Mouse (Mus musculus): ENCODE results near the gene Galnt10.
A peak's percentile ranks its signal among the peaks of the same experiment; 100 is the strongest.

DNA sequence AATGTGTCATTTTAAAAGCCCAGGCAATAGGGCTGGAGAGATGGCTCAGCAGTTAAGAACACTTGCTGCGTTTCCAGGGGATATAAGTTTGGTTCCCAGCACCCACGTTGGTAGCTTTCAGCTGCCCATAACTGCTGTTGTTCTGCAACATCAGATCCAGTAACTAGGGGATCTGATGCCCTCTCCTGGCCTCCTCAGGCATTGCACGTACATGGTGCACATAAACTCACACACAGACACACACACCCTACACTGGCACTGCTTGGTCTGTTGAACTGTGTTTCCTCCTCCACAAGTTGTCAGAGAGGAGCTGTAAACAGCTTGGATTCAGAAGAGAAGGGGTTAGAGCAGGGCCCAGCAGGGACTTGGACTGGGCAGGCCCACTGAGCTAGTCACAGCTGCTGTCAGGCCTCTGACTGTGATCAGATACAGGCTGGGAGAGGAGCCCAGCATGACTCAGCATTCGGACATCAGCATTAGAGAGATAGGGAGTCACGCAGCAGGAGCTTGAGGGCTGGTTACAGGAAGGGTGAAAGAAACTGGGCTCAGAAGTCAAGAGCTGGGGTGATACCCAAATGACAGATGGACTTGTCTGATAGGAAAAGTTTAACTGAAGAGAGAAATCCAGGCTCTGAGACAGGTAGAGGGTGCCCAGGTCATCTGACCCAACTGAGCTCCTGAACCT lies 62.0 kb downstream of the Galnt10 start:
- TF ChIP-seq CTCF (IDR thresholded peaks at IDR 0.05) (peak; percentile 37), EP300 (IDR thresholded peaks at IDR 0.05; ENCODE audit: insufficient read depth, low read depth, low read length) (no peak), POLR2A (IDR thresholded peaks at IDR 0.05; ENCODE audit: insufficient read depth, low read depth, low read length) (no peak)

Measured in heart, adult 2 months (tissue).